ENCODE assay signal across 10 mouse cellular contexts in genomic region chr9:72411746-72412145, GRCm38 (mm10). TPM values are rescaled to one million over a fixed set of nuclear protein-coding genes. Genes with fewer than 3 reads are reported as not detected.
A peak's percentile ranks its signal among the peaks of the same experiment; 100 is the strongest.
DNase-seq lines count a peak whose midpoint lies in the region; ATAC-seq and TF ChIP-seq lines count a peak whose summit lies in the region.
"Had no signal": no experiment of that assay in that cellular context is flagged by ENCODE, and none has a peak within 500 bp of the region (broad histone marks: within the 10 kb centered on the region; RNA-seq: fewer than 3 reads in every experiment).

No protein-coding gene starts in this region.

- no peak overlapping the region for H3K4me3 ChIP-seq in hindbrain, postnatal 0 days (ENCODE audit: low read length)
- H3K4me3 ChIP-seq in hindbrain, embryonic 16.5 days (ENCODE audit: low read length), result no peak overlapping the region
- H3K4me3 ChIP-seq in thymus, adult 2 months (ENCODE audit: control insufficient read depth, insufficient read depth, low read length), result no peak overlapping the region
- H3K4me3 ChIP-seq in embryonic fibroblast, embryonic 13.5 days (ENCODE audit: insufficient read depth, low read length), result no peak overlapping the region
- H3K4me3 ChIP-seq: heart, embryonic 15.5 days; lung, embryonic 15.5 days had no signal

- DNase-seq in hindbrain, postnatal 0 days (ENCODE audit: low spot score), result peak; percentile 69
- peak; percentile 65 for DNase-seq in thymus, adult 2 months
- DNase-seq in thymus, adult 18-20 months, result no peak
- no peak for DNase-seq in yolk sac, embryonic 10.5 days (ENCODE audit: low spot score)
- no peak for DNase-seq in adrenal gland, postnatal 4 days (ENCODE audit: low spot score in 2 of 2)
- DNase-seq: spleen, adult 18-20 months had no signal

- no peak for TF ChIP-seq POLR2A in thymus, adult 2 months (IDR thresholded peaks at IDR 0.05; ENCODE audit: control insufficient read depth, extremely low read depth, insufficient read depth, low read length, poor library complexity)
- TF ChIP-seq POLR2A in embryonic fibroblast, embryonic 13.5 days (IDR thresholded peaks at IDR 0.05; ENCODE audit: low read depth, low read length), result no peak

- H3K9me3 ChIP-seq in hindbrain, postnatal 0 days (ENCODE audit: low read length), result no peaks in the 10 kb centered on the region
- H3K9me3 ChIP-seq in hindbrain, embryonic 16.5 days (ENCODE audit: control insufficient read depth, low read length), result no peaks in the 10 kb centered on the region
- H3K9me3 ChIP-seq: heart, embryonic 15.5 days; lung, embryonic 15.5 days had no signal

- ATAC-seq in hindbrain, postnatal 0 days, result no peak
- no peak for ATAC-seq in hindbrain, embryonic 16.5 days

- H3K27me3 ChIP-seq in hindbrain, postnatal 0 days (ENCODE audit: insufficient read depth, low read length), result no peaks in the 10 kb centered on the region
- no peaks in the 10 kb centered on the region for H3K27me3 ChIP-seq in hindbrain, embryonic 16.5 days (replicated peaks; ENCODE audit: control insufficient read depth, insufficient read depth, low read length)
- H3K27me3 ChIP-seq in thymus, adult 2 months (ENCODE audit: control insufficient read depth, insufficient read depth, low read length), result no peaks in the 10 kb centered on the region
- H3K27me3 ChIP-seq: heart, embryonic 15.5 days; lung, embryonic 15.5 days had no signal

- H3K36me3 ChIP-seq in hindbrain, postnatal 0 days (ENCODE audit: insufficient read depth, low read length), result no peaks in the 10 kb centered on the region
- H3K36me3 ChIP-seq in hindbrain, embryonic 16.5 days (ENCODE audit: control insufficient read depth, insufficient read depth, low read length), result no peaks in the 10 kb centered on the region
- H3K36me3 ChIP-seq in thymus, adult 2 months (ENCODE audit: control insufficient read depth, insufficient read depth, low read length), result no peaks in the 10 kb centered on the region
- H3K36me3 ChIP-seq: heart, embryonic 15.5 days; lung, embryonic 15.5 days had no signal

- no peak overlapping the region for H3K9ac ChIP-seq in hindbrain, postnatal 0 days (replicated peaks; ENCODE audit: low read length)
- H3K9ac ChIP-seq in hindbrain, embryonic 16.5 days (ENCODE audit: low read depth, low read length), result no peak overlapping the region
- H3K9ac ChIP-seq: heart, embryonic 15.5 days; lung, embryonic 15.5 days had no signal

- H3K4me1 ChIP-seq in hindbrain, postnatal 0 days (ENCODE audit: insufficient read depth, low read length), result no peaks in the 10 kb centered on the region
- peaks cover 3% of the 10 kb centered on the region for H3K4me1 ChIP-seq in hindbrain, embryonic 16.5 days (ENCODE audit: control insufficient read depth, insufficient read depth, low read depth, low read length)
- H3K4me1 ChIP-seq in thymus, adult 2 months (replicated peaks; ENCODE audit: control insufficient read depth, insufficient read depth, low read length), result peaks cover 26% of the 10 kb centered on the region
- H3K4me1 ChIP-seq in embryonic fibroblast, embryonic 13.5 days (ENCODE audit: control insufficient read depth, insufficient read depth, low read length), result peaks cover 2% of the 10 kb centered on the region; the same call in 1 of the 2 replicates

- H3K27ac ChIP-seq in hindbrain, postnatal 0 days, result no peak overlapping the region
- H3K27ac ChIP-seq in hindbrain, embryonic 16.5 days (ENCODE audit: low read depth, low read length), result no peak overlapping the region
- no peak overlapping the region for H3K27ac ChIP-seq in thymus, adult 2 months (ENCODE audit: control insufficient read depth, insufficient read depth, low read length)
- no peak overlapping the region for H3K27ac ChIP-seq in embryonic fibroblast, embryonic 13.5 days (ENCODE audit: insufficient read depth, low read length)
- H3K27ac ChIP-seq: heart, embryonic 15.5 days; lung, embryonic 15.5 days had no signal

- 93% methylated on average over 2 of the region's 2 CpGs for WGBS in hindbrain, postnatal 0 days
- 83% methylated on average over 2 of the region's 2 CpGs for WGBS in hindbrain, embryonic 16.5 days
- WGBS in thymus, adult 2 months, result 95% methylated on average over 2 of the region's 2 CpGs

- H3K4me2 ChIP-seq in hindbrain, postnatal 0 days (ENCODE audit: low read depth, low read length), result no peak overlapping the region
- H3K4me2 ChIP-seq in hindbrain, embryonic 16.5 days (ENCODE audit: low read length), result no peak overlapping the region
- H3K4me2 ChIP-seq: heart, embryonic 15.5 days; lung, embryonic 15.5 days had no signal

- TF ChIP-seq CTCF in hindbrain, postnatal 0 days (IDR thresholded peaks at IDR 0.05; ENCODE audit: low read depth), result peak; percentile 78
- TF ChIP-seq CTCF in thymus, adult 2 months (IDR thresholded peaks at IDR 0.05; ENCODE audit: borderline replicate concordance, control insufficient read depth, extremely low read depth, insufficient read depth, low read length, poor library complexity), result no peak
- TF ChIP-seq CTCF in embryonic fibroblast, embryonic 13.5 days (IDR thresholded peaks at IDR 0.05; ENCODE audit: borderline replicate concordance, insufficient read depth, low read length), result peak; percentile 60; the same call in 1 of the 2 replicates

RNA-seq across cellular contexts. Expression of gene Mns1, which starts 26.1 kb away (rescaled TPM):
- total RNA-seq in hindbrain, postnatal 0 days (2014; rRNA removed), result 2.8 and 3.0 TPM in 2 replicates
- polyA plus RNA-seq in hindbrain, postnatal 0 days (2015; fragmentation: Nextera tagmentation; extraction: Ambion mirVana), result 8.1 and 9.5 TPM in 2 replicates
- 8.6 and 9.2 TPM in 2 replicates for polyA plus RNA-seq in hindbrain, embryonic 16.5 days (2015; fragmentation: Nextera tagmentation; extraction: Ambion mirVana)
- polyA plus RNA-seq in thymus, adult 2 months (2012; rRNA removed), result 7.4 and 8.1 TPM in 2 replicates
- polyA plus RNA-seq in embryonic fibroblast, embryonic 13.5 days (2011; ENCODE audit: insufficient read length, low read depth, missing spikeins), result 6.0 and 10.5 TPM in 2 replicates
- total RNA-seq in adrenal gland, postnatal 4 days (2021), result 1 to 10 TPM; 4.7 to 5.0 TPM

Comparison
In these comparisons a context has a peak if more than half of its experiments do, and no peak if none do; other contexts are left out.
1. DNase-seq: peak in hindbrain, postnatal 0 days (single experiment) and thymus, adult 2 months (single experiment); none in thymus, adult 18-20 months (0 of 2), yolk sac, embryonic 10.5 days (single experiment) and adrenal gland, postnatal 4 days (0 of 2).